Mouse (Mus musculus) spleen, adult 2 months (tissue): ENCODE measurements around the gene Eif2ak3.

Source experiments
- CTCF ChIP-seq: fragments of 200-500 bp; IDR thresholded peaks from 2 replicates; pipeline ENCODE4 v1.5.1; 2011; ENCODE audit warnings: mild to moderate bottlenecking, inconsistent platforms; ENCODE audit not compliant: insufficient read depth, insufficient read length, insufficient replicate concordance; ENCODE audit errors: extremely low read depth
- POLR2A ChIP-seq: fragments of 200-500 bp; IDR thresholded peaks from 2 replicates; pipeline ENCODE4 v1.6.1; 2011; ENCODE audit warnings: low read depth, low read length, inconsistent platforms

DNA sequence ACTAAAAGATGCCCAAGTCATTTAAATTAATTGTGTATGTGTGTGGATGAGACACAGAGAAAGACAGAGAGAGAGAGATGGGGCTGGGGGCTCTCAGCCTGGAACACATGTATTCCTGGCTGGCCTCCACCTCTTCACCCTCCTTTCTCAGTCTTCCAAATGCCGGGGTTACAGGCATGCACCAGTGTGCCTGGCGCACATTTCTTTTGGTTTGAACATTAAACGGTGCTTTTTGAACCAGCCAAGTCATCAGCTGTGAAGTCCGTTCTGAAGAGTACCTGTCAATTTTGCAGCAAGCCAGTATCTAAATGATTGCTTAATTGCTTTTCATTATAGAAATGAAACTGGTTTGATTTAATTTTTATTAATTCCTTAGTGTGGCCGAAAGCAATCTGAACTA is 22.4 kb downstream of the Eif2ak3 start:
- no peak for TF ChIP-seq POLR2A
- no peak for TF ChIP-seq CTCF
